Mouse (Mus musculus): ENCODE data around the gene Adora2b. TPM values are rescaled to one million over a fixed set of nuclear protein-coding genes. Genes with fewer than 3 reads are reported as not detected.

The Adora2b gene
- polyA plus RNA-seq (2012; rRNA removed) = 4.9 and 6.5 TPM in 2 replicates

GRCm38 (mm10) chr11:62248401-62249244 is at the start of gene Adora2b:
Adora2b (plus strand) TSS chr11:62248984.

GRCm38 (mm10) chr11:62280675-62281600 is 32.2 kb downstream of the Adora2b start, which contains the start of the genes Zswim7 and Ttc19:
Zswim7 (minus strand) TSS chr11:62281375.
Ttc19 (plus strand) TSS chr11:62281473.

Other genes with a start within 250 kb of the Adora2b start
- 15.8 and 20.4 TPM in 2 replicates for gene Zswim7, start 32.4 kb downstream of the Adora2b start, polyA plus RNA-seq (2012; rRNA removed)
- 29.0 and 30.8 TPM in 2 replicates for gene Ttc19, start 32.5 kb downstream of the Adora2b start, polyA plus RNA-seq (2012; rRNA removed)
- 5.8 and 7.4 TPM in 2 replicates for gene Pigl, start 209.5 kb downstream of the Adora2b start, polyA plus RNA-seq (2012; rRNA removed)
- 73.9 and 103 TPM in 2 replicates for gene Ncor1, start 209.6 kb downstream of the Adora2b start, polyA plus RNA-seq (2012; rRNA removed)

All from ovary, adult 2 months (tissue).